Mouse (Mus musculus) limb, embryonic 11.5 days (tissue): ENCODE results near the gene Cysrt1. TPM values are rescaled to one million over a fixed set of nuclear protein-coding genes. Genes with fewer than 3 reads are reported as not detected.

ENCODE experiments used
- ATAC-seq: fragments of 200-750 bp; cut with Nextera tagmentation; 2 replicates; pipeline ENCODE4 v1.8.0; 2017; ENCODE audit warnings: low read depth; ENCODE audit not compliant: insufficient number of reproducible peaks, low FRiP score, low TSS enrichment
- DNase-seq: peaks from one replicate; pipeline ENCODE4 v3.0.0-alpha.2; 2015; ENCODE audit warnings: low spot score
- H3K27ac ChIP-seq: fragments of 300-500 bp; sonication (generic); replicated peaks from 2 replicates; pipeline ENCODE4 v1.5.1; 2014; ENCODE audit warnings: low read depth, mild to moderate bottlenecking, low read length
- H3K27me3 ChIP-seq: fragments of 300-500 bp; sonication (generic); 2 replicates; pipeline ENCODE4 v1.6.1; 2014; ENCODE audit warnings: mild to moderate bottlenecking, low read length, mixed read lengths; ENCODE audit not compliant: control insufficient read depth, insufficient read depth
- H3K36me3 ChIP-seq: fragments of 300-500 bp; sonication (generic); 2 replicates; pipeline ENCODE4 v1.6.1; 2014; ENCODE audit warnings: mild to moderate bottlenecking, low read length, moderate library complexity, mixed read lengths; ENCODE audit not compliant: control insufficient read depth, insufficient read depth
- H3K4me1 ChIP-seq: fragments of 300-500 bp; sonication (generic); 2 replicates; pipeline ENCODE4 v1.6.1; 2014; ENCODE audit warnings: low read length, mixed read lengths; ENCODE audit not compliant: control insufficient read depth, insufficient read depth
- H3K4me2 ChIP-seq: fragments of 300-500 bp; sonication (generic); 2 replicates; pipeline ENCODE4 v1.6.1; 2014; ENCODE audit warnings: low read depth, mild to moderate bottlenecking, moderate library complexity; ENCODE audit not compliant: severe bottlenecking
- H3K4me3 ChIP-seq: fragments of 300-500 bp; sonication (generic); 2 replicates; pipeline ENCODE4 v1.5.1; 2014; ENCODE audit warnings: low read depth, low read length
- H3K9ac ChIP-seq: fragments of 300-500 bp; sonication (generic); 2 replicates; pipeline ENCODE4 v1.6.1; 2014; ENCODE audit warnings: mild to moderate bottlenecking, low read length
- H3K9me3 ChIP-seq: fragments of 300-500 bp; sonication (generic); 2 replicates; pipeline ENCODE4 v1.6.1; 2016; ENCODE audit warnings: low read length; ENCODE audit not compliant: control insufficient read depth
- WGBS: fragments of 180-500 bp; shearing (Covaris S2); extraction: QIAGEN DNeasy Blood & Tissue Kit; methylation state at CpG from one replicate; pipeline ENCODE4 v1.1.7; 2014; 5-methylcytosine and 5-hydroxymethylcytosine counted together
- polyA plus RNA-seq: library from polyadenylated mRNA; unstranded; fragments of >200 nt; fragmentation: Nextera tagmentation; extraction: Ambion mirVana; gene quantifications from 2 replicates; pipeline ENCODE4 v1.2.1, GENCODE M21; 2014

Cysrt1 gene
- polyA plus RNA-seq: not detected in 2 replicates

GRCm38 (mm10) chr2:25242101-25242506 is at the start of gene Cysrt1, which contains the start of gene Rnf208:
Cysrt1 (minus strand) TSS chr2:25242452.
Rnf208 (plus strand) TSS chr2:25242255.
- Histone ChIP-seq H3K27ac (no peak within 1 kb of the TSS), H3K27me3 (peaks cover 29% of the 10 kb centered on the region), H3K4me3 (peak within 1 kb of the TSS; percentile 43), H3K9me3 (no peaks in the 10 kb centered on the region), H3K36me3 (peaks cover 5% of the 10 kb centered on the region), H3K4me2 (peak within 1 kb of the TSS; percentile 96), H3K4me1 (peaks cover 11% of the 10 kb centered on the region; the same call in 1 of the 2 replicates), H3K9ac (peak within 1 kb of the TSS; percentile 40)
- WGBS: under 1% methylated on average over 44 of the region's 59 CpGs
- ATAC-seq: no peak
- peak; percentile 45 for DNase-seq

- Histone ChIP-seq H3K36me3 (no peaks in the 10 kb centered on the region), H3K4me3 (peak overlapping the region; percentile 17), H3K9me3 (no peaks in the 10 kb centered on the region), H3K27me3 (peaks cover 55% of the 10 kb centered on the region), H3K4me1 (peaks cover 3% of the 10 kb centered on the region; the same call in 1 of the 2 replicates), H3K27ac (no peak overlapping the region), H3K4me2 (no peak overlapping the region; the same call in 1 of the 2 replicates), H3K9ac (no peak overlapping the region; the same call in 1 of the 2 replicates)
- WGBS: 11% methylated on average over 32 of the region's 32 CpGs
- DNase-seq: no peak
- 0 out of 2 replicates have a peak, but pooled peaks have one; percentile 40 for ATAC-seq
Observed at GRCm38 (mm10) chr2:25291184-25292053, 49.2 kb upstream of the Cysrt1 start.

GRCm38 (mm10) chr2:25290816-25291130 is 48.5 kb upstream of the Cysrt1 start:
- Histone ChIP-seq H3K9me3 (no peaks in the 10 kb centered on the region), H3K9ac (no peak overlapping the region), H3K4me2 (no peak overlapping the region), H3K27me3 (peaks cover 55% of the 10 kb centered on the region), H3K4me3 (no peak overlapping the region), H3K27ac (no peak overlapping the region), H3K36me3 (peaks cover 3% of the 10 kb centered on the region; the same call in 1 of the 2 replicates), H3K4me1 (peaks cover 3% of the 10 kb centered on the region; the same call in 1 of the 2 replicates)
- WGBS: 2% methylated on average over 18 of the region's 18 CpGs
- ATAC-seq (no peak), DNase-seq (no peak)

- 2% methylated on average over 54 of the region's 54 CpGs for WGBS
- DNase-seq: peak; percentile 38
- no peak overlapping the region for H3K9ac ChIP-seq
- H3K36me3 ChIP-seq: peaks cover 3% of the 10 kb centered on the region; the same call in 1 of the 2 replicates
- H3K27me3 ChIP-seq: peaks cover 55% of the 10 kb centered on the region
- peaks cover 3% of the 10 kb centered on the region; the same call in 1 of the 2 replicates for H3K4me1 ChIP-seq
- no peak overlapping the region for H3K4me2 ChIP-seq
- no peak overlapping the region for H3K4me3 ChIP-seq
- H3K9me3 ChIP-seq: no peaks in the 10 kb centered on the region
- H3K27ac ChIP-seq: no peak overlapping the region
- no peak for ATAC-seq
Observed at GRCm38 (mm10) chr2:25290101-25290815, 48.0 kb upstream of the Cysrt1 start.

GRCm38 (mm10) chr2:25289651-25290050 is 47.4 kb upstream of the Cysrt1 start, which contains the start of gene Lrrc26:
Lrrc26 (plus strand) TSS chr2:25289915.
- peaks cover 6% of the 10 kb centered on the region; the same call in 1 of the 2 replicates for H3K36me3 ChIP-seq
- no peak within 1 kb of the TSS for H3K4me2 ChIP-seq
- no peak within 1 kb of the TSS for H3K4me3 ChIP-seq
- no peak for ATAC-seq
- WGBS: 14% methylated on average over 11 of the region's 11 CpGs
- peaks cover 55% of the 10 kb centered on the region for H3K27me3 ChIP-seq
- no peak for DNase-seq
- peaks cover 3% of the 10 kb centered on the region; the same call in 1 of the 2 replicates for H3K4me1 ChIP-seq
- H3K27ac ChIP-seq: no peak within 1 kb of the TSS
- H3K9ac ChIP-seq: no peak within 1 kb of the TSS
- no peaks in the 10 kb centered on the region for H3K9me3 ChIP-seq

- 81% methylated on average over 7 of the region's 7 CpGs for WGBS
- no peaks in the 10 kb centered on the region for H3K9me3 ChIP-seq
- H3K4me1 ChIP-seq: peaks cover 3% of the 10 kb centered on the region; the same call in 1 of the 2 replicates
- H3K27me3 ChIP-seq: peaks cover 55% of the 10 kb centered on the region
- ATAC-seq (no peak), DNase-seq (no peak)
- no peak overlapping the region for H3K4me2 ChIP-seq
- H3K27ac ChIP-seq: no peak overlapping the region
- H3K4me3 ChIP-seq: no peak overlapping the region
- no peak overlapping the region for H3K9ac ChIP-seq
- H3K36me3 ChIP-seq: peaks cover 11% of the 10 kb centered on the region; the same call in 1 of the 2 replicates
Observed at GRCm38 (mm10) chr2:25288734-25289345, 46.6 kb upstream of the Cysrt1 start.

GRCm38 (mm10) chr2:25287927-25288649 is 45.8 kb upstream of the Cysrt1 start, which contains the start of gene Tmem210:
Tmem210 (plus strand) TSS chr2:25288145.
- Histone ChIP-seq H3K36me3 (peaks cover 12% of the 10 kb centered on the region; the same call in 1 of the 2 replicates), H3K27ac (no peak within 1 kb of the TSS), H3K9me3 (no peaks in the 10 kb centered on the region), H3K4me3 (no peak within 1 kb of the TSS), H3K9ac (no peak within 1 kb of the TSS), H3K4me2 (no peak within 1 kb of the TSS), H3K4me1 (peaks cover 3% of the 10 kb centered on the region; the same call in 1 of the 2 replicates), H3K27me3 (peaks cover 52% of the 10 kb centered on the region)
- 79% methylated on average over 6 of the region's 6 CpGs for WGBS
- ATAC-seq (no peak), DNase-seq (no peak)
